In genomic region chr7:24593621-24594308, GRCm38 (mm10) we compare ENCODE assay signal across 8 mouse cellular contexts. TPM values are rescaled to one million over a fixed set of nuclear protein-coding genes. Genes with fewer than 3 reads are reported as not detected.
A peak's percentile ranks its signal among the peaks of the same experiment; 100 is the strongest.
DNase-seq lines count a peak whose midpoint lies in the region; ATAC-seq lines count a peak whose summit lies in the region.

No protein-coding gene starts in this region.

- peak overlapping the region; percentile 74 for H3K4me2 ChIP-seq in hindbrain, embryonic 12.5 days (replicated peaks)

- peak overlapping the region; percentile 67 for H3K9ac ChIP-seq in hindbrain, embryonic 12.5 days

- peaks cover 22% of the 10 kb centered on the region for H3K27me3 ChIP-seq in hindbrain, embryonic 12.5 days

- no peaks in the 10 kb centered on the region for H3K36me3 ChIP-seq in hindbrain, embryonic 12.5 days

- H3K4me3 ChIP-seq in hindbrain, embryonic 12.5 days, result peak overlapping the region; percentile 67

- H3K9me3 ChIP-seq in hindbrain, embryonic 12.5 days (replicated peaks), result no peaks in the 10 kb centered on the region

- WGBS in hindbrain, embryonic 12.5 days, result 4% methylated on average over 39 of the region's 39 CpGs

- H3K27ac ChIP-seq in hindbrain, embryonic 12.5 days, result no peak overlapping the region

- DNase-seq in R1 (ENCODE audit: low read depth, low spot score), result peak; percentile 78
- DNase-seq in cerebellum, adult 9-11 months, result peak; percentile 72
- DNase-seq in left cerebral cortex, adult 18-20 months (ENCODE audit: low spot score in 2 of 2), result peak; percentile 63 to 78
- DNase-seq in retina, postnatal 7 days (ENCODE audit: low read depth, low spot score), result peak; percentile 45
- DNase-seq in urinary bladder, postnatal 14 days (ENCODE audit: low spot score), result peak; percentile 80

- peak; percentile 96 for ATAC-seq in frontal cortex, adult (ENCODE audit: low TSS enrichment)
- peak; percentile 91 for ATAC-seq in hindbrain, embryonic 12.5 days (ENCODE audit: low FRiP score)
- peak; percentile 82 for ATAC-seq in megakaryocyte, adult 5-6 weeks (ENCODE audit: poor library complexity, severe bottlenecking)

- H3K4me1 ChIP-seq in hindbrain, embryonic 12.5 days, result peaks cover 16% of the 10 kb centered on the region

RNA-seq across cellular contexts. Expression of gene Zfp575, which starts 6.3 kb away (rescaled TPM):
- 5.1 and 5.5 TPM in 2 replicates for polyA plus RNA-seq in hindbrain, embryonic 12.5 days (2016; fragmentation: Nextera tagmentation; extraction: Ambion mirVana)
- total RNA-seq in left cerebral cortex, adult 18-20 months (2021), result 1 to 10 TPM; 6.9 to 7.3 TPM
- 0.16 and 0.27 TPM in 2 replicates for total RNA-seq in megakaryocyte, adult 5-6 weeks (2015)
- total RNA-seq in megakaryocyte, adult 5-6 weeks (2017), result 0.08 and 0.22 TPM in 2 replicates

RNA-seq across cellular contexts. Expression of gene Ethe1, which starts 6.4 kb away (rescaled TPM):
- polyA plus RNA-seq in hindbrain, embryonic 12.5 days (2016; fragmentation: Nextera tagmentation; extraction: Ambion mirVana), result 14.2 and 15.4 TPM in 2 replicates
- 10 to 100 TPM; 15.4 to 18.2 TPM for total RNA-seq in left cerebral cortex, adult 18-20 months (2021)
- 148 and 171 TPM in 2 replicates for total RNA-seq in megakaryocyte, adult 5-6 weeks (2015)
- 59.2 and 67.7 TPM in 2 replicates for total RNA-seq in megakaryocyte, adult 5-6 weeks (2017)

RNA-seq across cellular contexts. Expression of gene Phldb3, which starts 16.8 kb away (rescaled TPM):
- 0.09 TPM in 1 of 2 replicates, not detected in the other for polyA plus RNA-seq in hindbrain, embryonic 12.5 days (2016; fragmentation: Nextera tagmentation; extraction: Ambion mirVana)
- under 1 TPM in 1 of 2 experiments, not detected in 1; 0.21 TPM for total RNA-seq in left cerebral cortex, adult 18-20 months (2021)
- total RNA-seq in megakaryocyte, adult 5-6 weeks (2015), result 1.0 and 1.2 TPM in 2 replicates
- total RNA-seq in megakaryocyte, adult 5-6 weeks (2017), result 3.7 and 4.0 TPM in 2 replicates

RNA-seq across cellular contexts. Expression of gene Lypd3, which starts 42.6 kb away (rescaled TPM):
- polyA plus RNA-seq in hindbrain, embryonic 12.5 days (2016; fragmentation: Nextera tagmentation; extraction: Ambion mirVana), result 1.3 and 1.5 TPM in 2 replicates
- under 1 TPM in 1 of 2 experiments, not detected in 1; 0.21 TPM for total RNA-seq in left cerebral cortex, adult 18-20 months (2021)
- total RNA-seq in megakaryocyte, adult 5-6 weeks (2015), result not detected in 2 replicates
- total RNA-seq in megakaryocyte, adult 5-6 weeks (2017), result not detected in 2 replicates

RNA-seq across cellular contexts. Expression of gene Xrcc1, which starts 47.7 kb away (rescaled TPM):
- polyA plus RNA-seq in hindbrain, embryonic 12.5 days (2016; fragmentation: Nextera tagmentation; extraction: Ambion mirVana), result 75.9 and 87.9 TPM in 2 replicates
- total RNA-seq in left cerebral cortex, adult 18-20 months (2021), result 10 to 100 TPM; 36.4 to 40.1 TPM
- 18.3 and 27.5 TPM in 2 replicates for total RNA-seq in megakaryocyte, adult 5-6 weeks (2015)
- total RNA-seq in megakaryocyte, adult 5-6 weeks (2017), result 17.6 and 25.1 TPM in 2 replicates

Comparison
In these comparisons a context has a peak if more than half of its experiments do, and no peak if none do; other contexts are left out.
1. RNA of gene Zfp575, which starts 6.3 kb away (total RNA-seq): 6.9 to 7.3 TPM in left cerebral cortex, adult 18-20 months; 0.08 to 0.27 TPM in megakaryocyte, adult 5-6 weeks; every median in the first group is over 4 times any median in the second.
2. Peak in every context shown above with its lines, with median percentiles within 50 percentile points of each other: DNase-seq and ATAC-seq.